Mouse (Mus musculus) ES-E14 (cell line): ENCODE data around the gene Nlgn2. TPM values are rescaled to one million over a fixed set of nuclear protein-coding genes. Genes with fewer than 3 reads are reported as not detected.

Experiments
- DNase-seq: peaks from one replicate; pipeline ENCODE4 v3.0.0-alpha.2; 2013; ENCODE audit warnings: low read depth, low spot score
- H3K27ac ChIP-seq: 2 replicates; pipeline ENCODE4 v1.5.1; 2012; ENCODE audit warnings: low read depth, mild to moderate bottlenecking, low read length, moderate library complexity, mixed read lengths; ENCODE audit not compliant: poor library complexity, insufficient read depth, severe bottlenecking
- H3K36me3 ChIP-seq: 2 replicates; pipeline ENCODE4 v1.6.1; 2012; ENCODE audit warnings: mild to moderate bottlenecking, low read length, moderate library complexity, mixed read lengths; ENCODE audit not compliant: control insufficient read depth, poor library complexity, insufficient read depth, severe bottlenecking
- H3K4me1 ChIP-seq, 2 experiments: fragments of 150-350 bp in 1 of 2; sonication (generic) in 1 of 2; 2 replicates each; pipeline ENCODE4 v1.6.1; 2012; ENCODE audit warnings: low read length in 2 of 2, mild to moderate bottlenecking in 1 of 2, mixed read lengths in 1 of 2; ENCODE audit not compliant: control insufficient read depth in 2 of 2, insufficient read depth in 2 of 2, poor library complexity in 1 of 2
- H3K4me3 ChIP-seq, 2 experiments: fragments of 150-350 bp in 1 of 2; sonication (generic) in 1 of 2; 2 replicates each; pipeline ENCODE4 v1.5.1; 2012; ENCODE audit warnings: low read length in 2 of 2, low read depth in 1 of 2, mild to moderate bottlenecking in 1 of 2, mixed read lengths in 1 of 2; ENCODE audit not compliant: insufficient read depth in 1 of 2, poor library complexity in 1 of 2, severe bottlenecking in 1 of 2
- H3K9ac ChIP-seq: 2 replicates; pipeline ENCODE4 v1.6.1; 2012; ENCODE audit warnings: low read depth, mild to moderate bottlenecking, low read length, mixed read lengths; ENCODE audit not compliant: poor library complexity, insufficient read depth, severe bottlenecking
- H3K9me3 ChIP-seq: fragments of 150-350 bp; sonication (generic); 2 replicates; pipeline ENCODE4 v1.6.1; 2012; ENCODE audit warnings: low read depth, mild to moderate bottlenecking, low read length; ENCODE audit not compliant: control insufficient read depth, insufficient read depth
- CHD2 ChIP-seq: IDR thresholded peaks from 2 replicates; pipeline ENCODE4 v1.6.1; 2014; ENCODE audit warnings: mild to moderate bottlenecking, low read depth, low read length, inconsistent platforms
- HCFC1 ChIP-seq: IDR thresholded peaks from 2 replicates; pipeline ENCODE4 v1.6.1; 2012; ENCODE audit warnings: low read length, inconsistent platforms, borderline replicate concordance; ENCODE audit not compliant: insufficient read depth
- MAFK ChIP-seq: IDR thresholded peaks from 2 replicates; pipeline ENCODE4 v1.6.1; 2014; ENCODE audit warnings: mild to moderate bottlenecking, low read depth, low read length, inconsistent platforms; ENCODE audit not compliant: insufficient read depth
- ZC3H11A ChIP-seq: IDR thresholded peaks from 2 replicates; pipeline ENCODE4 v1.6.1; 2012; ENCODE audit warnings: low read depth, mild to moderate bottlenecking, inconsistent platforms, low read length, borderline replicate concordance
- ZNF384 ChIP-seq: IDR thresholded peaks from 2 replicates; pipeline ENCODE4 v1.6.1; 2012; ENCODE audit warnings: low read depth, low read length, inconsistent platforms
- in situ Hi-C, 2 experiments: fragments of 600-800 bp; cut with MboI; formaldehyde crosslinking; loops; one replicate each; pipeline ENCODE4 v1.15.1; 2025; ENCODE audit warnings: low sequenced_read_pairs in 2 of 2, inconsistent platforms in 1 of 2; ENCODE audit not compliant: unreplicated experiment in 2 of 2
- total RNA-seq: library from RNA; depleted of rRNA; stranded (reverse); fragments of 300-350 nt; gene quantifications from 2 replicates; pipeline ENCODE4 v1.2.3, GENCODE M21; 2012

Nlgn2 gene
- total RNA-seq, 1 experiment: 8.9 TPM

DNA sequence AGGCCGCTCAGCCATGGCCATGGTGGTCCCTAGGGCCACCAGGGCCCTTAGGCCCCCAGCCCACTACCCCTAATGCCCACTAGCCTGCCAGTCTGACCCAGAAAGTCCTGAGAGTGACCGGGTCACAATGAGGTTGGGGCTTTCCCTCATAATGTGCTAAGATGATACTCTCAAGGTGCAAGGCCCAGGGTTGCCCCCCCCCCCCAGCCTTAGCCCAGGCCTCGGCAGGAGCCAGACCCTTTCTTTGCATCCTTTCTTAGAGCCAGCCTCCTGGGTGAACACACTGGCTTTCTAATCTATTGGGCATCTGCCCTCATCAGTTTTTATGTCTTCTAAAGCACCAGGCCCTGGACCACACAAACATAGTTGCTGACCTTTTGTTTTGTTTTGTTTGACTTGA, 15.5 kb downstream of the Nlgn2 start, which contains the start of gene Spem1:
Gene Spem1, minus strand, starts transcription at position 101 of the 400 bp plus-strand sequence.
- H3K4me1 ChIP-seq: peaks cover 0 to 12% of the 10 kb centered on the region in 2 experiments; a peak in 1 of 4 replicates
- no peak within 1 kb of the TSS for H3K9ac ChIP-seq
- in situ Hi-C loops: no loop called here
- H3K36me3 ChIP-seq: peaks cover 9% of the 10 kb centered on the region; the same call in 1 of the 2 replicates
- H3K27ac ChIP-seq: no peak within 1 kb of the TSS
- TF ChIP-seq ZNF384 (no peak), ZC3H11A (no peak), MAFK (no peak), HCFC1 (no peak), CHD2 (no peak)
- no peak within 1 kb of the TSS for H3K4me3 ChIP-seq
- DNase-seq: no peak
- H3K9me3 ChIP-seq: no peaks in the 10 kb centered on the region

- TF ChIP-seq ZNF384 (no peak), ZC3H11A (no peak), CHD2 (no peak), MAFK (no peak), HCFC1 (no peak)
- in situ Hi-C loops: no loop called here
- Histone ChIP-seq H3K9me3 (no peaks in the 10 kb centered on the region), H3K9ac (no peak overlapping the region), H3K4me1 (peaks cover 2 to 7% of the 10 kb centered on the region in 2 experiments; a peak in 1 of 4 replicates), H3K36me3 (no peaks in the 10 kb centered on the region), H3K4me3 (no peak overlapping the region), H3K27ac (no peak overlapping the region)
- DNase-seq: no peak
Measured at GRCm38 (mm10) chr11:69818871-69819270, 18.7 kb downstream of the Nlgn2 start.

DNA sequence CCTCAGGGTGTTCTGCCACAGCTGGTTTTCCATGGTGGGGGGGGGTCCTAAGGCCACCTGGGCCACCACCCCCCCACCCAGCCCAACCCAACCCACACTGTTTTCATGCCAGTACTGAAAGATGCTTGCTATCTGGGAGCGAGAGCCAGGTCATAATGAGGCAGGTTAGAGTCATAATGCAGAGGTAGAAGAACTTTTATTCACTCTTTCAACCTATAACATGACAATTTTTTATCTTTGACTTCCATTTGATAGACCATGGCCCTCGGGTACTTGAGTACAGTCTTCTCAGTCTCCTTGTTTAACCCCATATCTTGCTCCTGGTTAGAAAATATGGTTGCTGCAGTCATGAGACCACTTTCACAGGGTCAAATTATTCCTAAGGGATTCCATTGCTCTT, 19.2 kb downstream of the Nlgn2 start, which contains the start of gene Spem2:
Gene Spem2, minus strand, starts transcription at position 101 of the 400 bp plus-strand sequence.
- in situ Hi-C loops: no loop called here
- no peak for DNase-seq
- Histone ChIP-seq H3K36me3 (no peaks in the 10 kb centered on the region), H3K27ac (no peak within 1 kb of the TSS), H3K9me3 (no peaks in the 10 kb centered on the region), H3K4me1 (peaks cover 2 to 7% of the 10 kb centered on the region in 2 experiments; a peak in 1 of 4 replicates), H3K9ac (no peak within 1 kb of the TSS), H3K4me3 (peak within 1 kb of the TSS in 1 of 2 experiments; percentile 24; a peak in 1 of 4 replicates)
- TF ChIP-seq CHD2: no peak
- TF ChIP-seq ZC3H11A: no peak
- TF ChIP-seq HCFC1: no peak
- TF ChIP-seq MAFK: no peak
- TF ChIP-seq ZNF384: no peak

- DNase-seq: no peak
- TF ChIP-seq ZC3H11A: no peak
- no peak for TF ChIP-seq ZNF384
- no peak for TF ChIP-seq HCFC1
- Histone ChIP-seq H3K9me3 (no peaks in the 10 kb centered on the region), H3K4me1 (peaks cover 2 to 7% of the 10 kb centered on the region in 2 experiments; a peak in 1 of 4 replicates), H3K27ac (no peak overlapping the region), H3K9ac (no peak overlapping the region), H3K4me3 (no peak overlapping the region), H3K36me3 (no peaks in the 10 kb centered on the region)
- in situ Hi-C loops: no loop called here
Measured at GRCm38 (mm10) chr11:69816520-69816919, 21.1 kb downstream of the Nlgn2 start.

DNA sequence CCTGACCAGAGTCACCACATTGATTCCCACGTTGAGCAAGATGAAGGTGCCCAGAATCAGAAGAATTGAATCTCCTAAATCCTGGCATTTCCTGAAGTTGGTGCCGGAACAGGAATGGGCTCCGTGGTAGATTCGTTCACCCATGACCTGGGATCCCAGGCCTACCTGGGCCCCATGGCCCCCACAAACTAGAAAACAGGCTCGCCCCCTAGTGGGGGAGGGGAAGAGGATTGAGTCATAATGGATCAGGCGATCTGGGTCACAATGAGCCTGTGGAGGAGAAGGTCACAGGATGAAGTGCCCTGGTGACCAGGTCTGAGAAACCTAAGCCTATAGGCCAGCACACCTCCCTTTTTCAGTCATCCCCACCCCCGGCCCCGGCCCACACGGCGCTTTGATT, 22.4 kb downstream of the Nlgn2 start, which contains the start of gene Gm39566:
Gene Gm39566, minus strand, starts transcription at position 144 of the 400 bp plus-strand sequence.
- Histone ChIP-seq H3K27ac (no peak within 1 kb of the TSS), H3K9ac (no peak within 1 kb of the TSS), H3K9me3 (no peaks in the 10 kb centered on the region), H3K4me1 (peaks cover 2 to 7% of the 10 kb centered on the region in 2 experiments; a peak in 1 of 4 replicates), H3K4me3 (no peak within 1 kb of the TSS), H3K36me3 (no peaks in the 10 kb centered on the region)
- TF ChIP-seq HCFC1: no peak
- no peak for TF ChIP-seq ZNF384
- no peak for TF ChIP-seq ZC3H11A
- in situ Hi-C loops: no loop called here
- DNase-seq: no peak
